Mouse (Mus musculus): ENCODE measurements around the gene Tor4a. TPM values are rescaled to one million over a fixed set of nuclear protein-coding genes. Genes with fewer than 3 reads are reported as not detected.
A peak's percentile ranks its signal among the peaks of the same experiment; 100 is the strongest.

Tor4a gene
- polyA plus RNA-seq, 1 experiment from 2014 or later, result 2.9 TPM

DNA sequence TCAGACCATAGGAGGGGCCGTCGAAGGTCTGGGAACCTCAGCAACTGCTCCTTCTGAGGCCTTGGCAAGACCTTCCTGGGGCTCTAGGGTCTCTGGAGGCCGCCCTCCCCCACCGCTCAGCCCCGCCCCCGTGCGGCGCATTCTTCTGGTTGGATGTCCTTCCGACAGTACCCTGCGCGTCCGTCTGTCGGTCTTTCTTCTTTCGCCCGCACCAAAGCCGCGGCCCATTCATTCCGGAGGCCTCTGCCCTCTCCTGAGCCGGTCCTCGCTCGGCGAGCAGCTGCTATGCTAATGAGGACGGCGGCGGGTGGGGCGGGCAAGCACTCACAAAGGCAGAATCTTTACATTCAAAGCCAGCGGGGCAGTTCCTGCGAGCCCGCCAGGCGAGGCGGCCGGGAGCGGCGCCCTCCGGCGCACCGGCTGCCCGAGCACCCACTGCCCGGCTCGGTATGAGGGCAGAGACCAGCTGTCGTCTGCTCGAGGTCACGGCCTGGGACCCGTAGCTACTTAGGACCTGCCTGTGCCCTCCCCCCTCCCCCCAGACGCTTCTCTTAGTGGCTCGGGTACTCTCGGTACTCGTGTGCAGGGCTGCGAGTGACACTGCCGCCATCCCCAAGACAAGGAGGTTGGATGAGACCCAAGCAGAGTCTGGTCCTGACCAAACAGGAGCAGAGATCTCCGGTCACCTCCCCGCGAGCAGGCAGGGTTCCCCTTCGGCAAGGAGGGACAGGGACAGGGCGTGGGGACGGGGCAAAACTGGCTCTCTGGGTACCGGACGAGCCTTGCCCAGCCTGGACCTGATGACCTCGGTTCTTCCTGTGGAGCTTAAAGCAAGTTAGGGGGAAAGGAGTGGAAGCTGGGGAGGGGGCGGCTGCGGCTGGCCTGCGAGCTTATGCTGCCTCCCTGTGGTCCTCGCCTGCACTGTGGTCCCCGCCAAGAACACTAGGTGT is 10.8 kb downstream of the Tor4a start:
- Histone ChIP-seq H3K27ac (peak overlapping the region; percentile 74), H3K9me3 (no peaks in the 10 kb centered on the region), H3K4me1 (replicated peaks) (peaks cover 15% of the 10 kb centered on the region), H3K4me3 (replicated peaks) (peak overlapping the region; percentile 49), H3K27me3 (peaks cover 53% of the 10 kb centered on the region), H3K9ac (replicated peaks) (peak overlapping the region; percentile 65), H3K4me2 (peak overlapping the region; percentile 91), H3K36me3 (no peaks in the 10 kb centered on the region)
- ATAC-seq (ENCODE audit: insufficient number of reproducible peaks, insufficient read depth, low FRiP score, low TSS enrichment, low read depth), result peak; percentile 80
- WGBS, result under 1% methylated on average over 64 of the region's 64 CpGs

DNA sequence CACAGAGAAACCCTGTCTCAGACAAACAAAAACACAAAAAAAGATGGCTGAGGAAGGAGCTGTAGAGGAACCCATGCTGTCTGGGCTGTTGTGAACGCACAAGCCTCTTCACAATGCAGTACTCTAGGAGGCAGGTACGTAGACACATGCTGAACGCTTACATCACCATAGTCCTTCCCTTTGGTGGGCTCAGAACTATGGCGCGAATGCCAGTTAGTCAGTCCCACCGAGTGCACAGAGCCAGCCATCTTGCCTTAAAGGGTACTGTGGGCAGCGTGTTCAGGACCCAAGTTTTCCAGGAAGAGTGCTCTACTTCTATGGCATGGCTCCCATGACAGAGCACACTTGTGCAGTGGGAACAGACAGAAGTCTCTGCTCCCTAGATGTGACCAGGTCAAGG is 12.2 kb downstream of the Tor4a start:
- Histone ChIP-seq H3K9me3 (no peaks in the 10 kb centered on the region), H3K36me3 (no peaks in the 10 kb centered on the region), H3K4me2 (no peak overlapping the region), H3K9ac (replicated peaks) (no peak overlapping the region), H3K27me3 (peaks cover 67% of the 10 kb centered on the region), H3K27ac (no peak overlapping the region), H3K4me1 (replicated peaks) (peaks cover 29% of the 10 kb centered on the region), H3K4me3 (replicated peaks) (no peak overlapping the region)
- WGBS, result 97% methylated on average over 7 of the region's 7 CpGs
- no peak for ATAC-seq (ENCODE audit: insufficient number of reproducible peaks, insufficient read depth, low FRiP score, low TSS enrichment, low read depth)

DNA sequence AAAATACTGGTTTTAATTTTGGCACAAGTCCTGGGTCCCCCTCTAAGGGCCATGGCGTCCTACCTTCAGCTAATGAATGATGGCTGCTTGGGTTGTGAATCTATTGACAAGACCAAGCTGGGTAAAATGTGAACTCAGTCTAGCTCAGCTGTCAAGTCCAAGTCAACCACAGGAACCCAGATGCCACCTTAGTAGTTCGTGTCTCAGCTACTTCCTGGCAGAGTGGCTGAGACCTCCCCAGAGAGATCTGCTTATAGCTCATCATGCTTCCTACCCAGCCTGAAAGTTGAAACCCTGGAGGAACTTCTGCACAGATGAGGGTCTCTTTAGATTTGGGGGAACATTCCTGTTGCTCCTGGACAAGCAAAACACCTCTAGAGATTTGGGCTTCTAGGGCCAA is 13.3 kb downstream of the Tor4a start:
- no peak overlapping the region for H3K27ac ChIP-seq
- peak overlapping the region; percentile 8; the same call in 1 of the 2 replicates for H3K4me2 ChIP-seq
- H3K36me3 ChIP-seq, result no peaks in the 10 kb centered on the region
- peaks cover 39% of the 10 kb centered on the region for H3K4me1 ChIP-seq (replicated peaks)
- H3K4me3 ChIP-seq (replicated peaks), result no peak overlapping the region
- H3K27me3 ChIP-seq, result peaks cover 73% of the 10 kb centered on the region
- H3K9me3 ChIP-seq, result no peaks in the 10 kb centered on the region
- 69% methylated on average over 2 of the region's 2 CpGs for WGBS
- H3K9ac ChIP-seq (replicated peaks), result no peak overlapping the region
- ATAC-seq (ENCODE audit: insufficient number of reproducible peaks, insufficient read depth, low FRiP score, low TSS enrichment, low read depth), result no peak

DNA sequence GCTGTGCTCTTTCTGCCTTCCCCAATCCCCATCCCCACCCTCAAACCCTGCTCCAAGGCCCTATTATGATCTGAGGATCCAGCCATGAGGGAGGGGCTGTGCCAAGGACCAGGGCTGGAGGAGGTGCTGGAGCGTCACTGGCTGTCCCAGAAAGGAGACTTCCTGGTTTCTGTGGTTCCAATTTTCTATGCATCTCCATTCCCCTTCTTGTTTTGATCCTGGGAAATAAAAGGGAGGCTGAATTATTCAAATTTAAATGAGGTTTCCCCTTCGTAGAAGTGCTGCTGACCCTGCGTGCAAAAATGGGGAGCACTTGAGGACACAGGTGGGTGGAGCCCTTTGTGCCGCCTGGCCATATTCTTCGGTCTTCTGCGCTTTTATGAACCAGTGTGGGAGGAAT is 14.0 kb downstream of the Tor4a start:
- H3K9ac ChIP-seq (replicated peaks), result no peak overlapping the region
- peaks cover 46% of the 10 kb centered on the region for H3K4me1 ChIP-seq (replicated peaks)
- WGBS, result 24% methylated on average over 6 of the region's 6 CpGs
- no peak for ATAC-seq (ENCODE audit: insufficient number of reproducible peaks, insufficient read depth, low FRiP score, low TSS enrichment, low read depth)
- H3K27me3 ChIP-seq, result peaks cover 78% of the 10 kb centered on the region
- no peaks in the 10 kb centered on the region for H3K36me3 ChIP-seq
- no peak overlapping the region for H3K27ac ChIP-seq
- H3K4me3 ChIP-seq (replicated peaks), result peak overlapping the region; percentile 9; the same call in 1 of the 2 replicates
- H3K4me2 ChIP-seq, result peak overlapping the region; percentile 86
- no peaks in the 10 kb centered on the region for H3K9me3 ChIP-seq

DNA sequence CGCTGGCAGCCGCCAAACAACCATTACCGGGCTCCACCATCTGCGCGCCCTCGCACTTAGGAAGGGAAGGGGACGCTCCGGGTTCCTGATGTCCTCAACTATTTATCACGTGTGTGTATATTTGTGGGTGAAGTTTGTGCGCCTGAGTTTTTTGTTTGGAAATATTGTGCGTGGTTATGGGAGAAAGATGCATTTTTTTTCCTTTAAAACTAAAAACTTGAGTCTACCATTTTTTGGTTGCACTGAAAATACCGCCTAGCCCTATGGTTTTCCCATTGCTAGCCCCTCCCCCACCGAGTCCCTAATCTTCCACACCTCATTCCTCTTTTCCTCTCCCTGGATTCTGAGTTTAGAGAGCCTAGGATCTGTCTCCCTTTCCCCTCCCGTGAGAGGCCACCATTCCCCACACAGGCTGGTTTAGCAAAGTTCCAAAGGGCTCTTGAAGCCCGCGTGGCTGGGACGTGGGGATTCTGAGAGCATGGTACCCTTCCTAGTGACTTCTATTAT is 14.7 kb downstream of the Tor4a start:
- Histone ChIP-seq H3K27ac (peak overlapping the region; percentile 67; the same call in 1 of the 2 replicates), H3K27me3 (peaks cover 81% of the 10 kb centered on the region), H3K4me1 (replicated peaks) (peaks cover 53% of the 10 kb centered on the region)

DNA sequence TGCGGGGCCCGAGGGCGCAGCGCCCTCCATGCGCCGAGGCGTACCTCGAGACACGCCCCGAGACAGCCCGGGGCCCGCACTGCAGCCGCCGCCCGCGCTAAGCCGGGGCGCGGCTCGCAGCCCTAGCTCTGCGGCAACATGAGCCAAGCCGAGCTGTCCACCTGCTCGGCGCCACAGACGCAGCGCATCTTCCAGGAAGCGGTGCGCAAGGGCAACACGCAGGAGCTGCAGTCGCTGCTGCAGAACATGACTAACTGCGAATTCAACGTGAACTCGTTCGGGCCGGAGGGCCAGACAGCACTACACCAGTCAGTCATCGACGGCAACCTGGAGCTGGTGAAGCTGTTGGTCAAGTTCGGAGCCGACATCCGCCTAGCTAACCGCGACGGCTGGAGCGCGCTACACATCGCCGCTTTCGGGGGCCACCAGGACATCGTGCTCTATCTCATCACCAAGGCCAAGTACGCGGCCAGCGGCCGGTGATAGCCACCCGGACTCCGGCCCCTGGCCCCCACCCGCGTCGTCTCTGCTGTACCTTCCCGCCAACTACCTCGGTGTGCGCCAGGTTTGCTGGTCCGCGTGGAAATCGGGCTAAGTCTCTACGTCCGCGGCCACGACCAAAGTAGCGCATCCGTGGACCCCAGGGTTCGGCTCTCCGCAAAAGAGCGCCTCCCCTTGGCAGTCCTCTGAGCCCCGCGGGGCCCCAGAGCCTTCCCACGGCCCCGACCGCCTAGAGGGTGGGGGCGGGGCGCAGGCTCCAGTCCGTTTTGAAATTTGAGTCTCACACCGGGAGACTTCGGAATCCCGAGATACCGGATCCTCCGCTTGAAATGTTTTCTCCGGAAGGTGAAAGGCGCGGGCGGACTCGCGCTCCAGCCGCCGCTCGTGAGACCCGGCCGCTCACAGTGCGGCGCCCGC is 15.5 kb downstream of the Tor4a start:
- Histone ChIP-seq H3K36me3 (no peaks in the 10 kb centered on the region), H3K27ac (peak overlapping the region; percentile 67; the same call in 1 of the 2 replicates), H3K4me3 (replicated peaks) (peak overlapping the region; percentile 58), H3K9me3 (no peaks in the 10 kb centered on the region), H3K9ac (replicated peaks) (peak overlapping the region; percentile 54), H3K4me1 (replicated peaks) (peaks cover 60% of the 10 kb centered on the region), H3K27me3 (peaks cover 76% of the 10 kb centered on the region), H3K4me2 (peak overlapping the region; percentile 86)
- WGBS, result under 1% methylated on average over 100 of the region's 100 CpGs
- ATAC-seq (ENCODE audit: insufficient number of reproducible peaks, insufficient read depth, low FRiP score, low TSS enrichment, low read depth), result peak; percentile 12; the same call in 1 of the 2 replicates

More for the DNA sequence above, 14.7 kb downstream of the Tor4a start:
- H3K4me3 ChIP-seq (replicated peaks), result peak overlapping the region; percentile 58
- 1% methylated on average over 17 of the region's 17 CpGs for WGBS
- ATAC-seq (ENCODE audit: insufficient number of reproducible peaks, insufficient read depth, low FRiP score, low TSS enrichment, low read depth), result no peak
- H3K9me3 ChIP-seq, result no peaks in the 10 kb centered on the region
- peak overlapping the region; percentile 54; the same call in 1 of the 2 replicates for H3K9ac ChIP-seq (replicated peaks)
- H3K4me2 ChIP-seq, result peak overlapping the region; percentile 86
- H3K36me3 ChIP-seq, result no peaks in the 10 kb centered on the region

DNA sequence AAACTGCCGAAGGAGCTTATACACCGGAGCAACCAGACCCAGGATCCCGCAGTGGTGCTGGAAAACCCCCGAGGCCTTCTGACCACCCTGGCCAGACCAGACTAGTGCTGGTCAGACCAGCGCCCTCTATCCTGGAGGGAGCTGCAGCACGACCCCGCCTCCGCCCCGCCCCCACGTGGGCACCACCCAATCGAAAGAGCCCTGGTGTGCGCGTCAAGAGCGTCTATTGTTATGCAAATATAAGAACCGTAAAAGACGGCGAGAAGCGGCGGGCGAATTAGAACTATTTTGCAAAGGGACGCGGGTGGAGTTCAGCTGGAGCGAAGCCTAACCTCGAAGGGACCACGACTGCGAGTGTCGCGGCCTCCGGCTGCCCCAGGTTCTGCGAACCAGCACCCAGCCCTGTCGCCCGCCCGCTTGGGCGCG is 16.2 kb downstream of the Tor4a start, which contains the start of gene Nrarp:
TSS of gene Nrarp (plus strand) at position 281 of the 426 bp plus-strand sequence.
- Histone ChIP-seq H3K9ac (replicated peaks) (peak within 1 kb of the TSS; percentile 54), H3K27ac (peak within 1 kb of the TSS; percentile 67), H3K4me2 (peak within 1 kb of the TSS; percentile 86), H3K36me3 (no peaks in the 10 kb centered on the region), H3K4me3 (replicated peaks) (peak within 1 kb of the TSS; percentile 58), H3K27me3 (peaks cover 76% of the 10 kb centered on the region), H3K4me1 (replicated peaks) (peaks cover 67% of the 10 kb centered on the region), H3K9me3 (no peaks in the 10 kb centered on the region)
- ATAC-seq (ENCODE audit: insufficient number of reproducible peaks, insufficient read depth, low FRiP score, low TSS enrichment, low read depth), result peak; percentile 68; the same call in 1 of the 2 replicates
- under 1% methylated on average over 35 of the region's 35 CpGs for WGBS

DNA sequence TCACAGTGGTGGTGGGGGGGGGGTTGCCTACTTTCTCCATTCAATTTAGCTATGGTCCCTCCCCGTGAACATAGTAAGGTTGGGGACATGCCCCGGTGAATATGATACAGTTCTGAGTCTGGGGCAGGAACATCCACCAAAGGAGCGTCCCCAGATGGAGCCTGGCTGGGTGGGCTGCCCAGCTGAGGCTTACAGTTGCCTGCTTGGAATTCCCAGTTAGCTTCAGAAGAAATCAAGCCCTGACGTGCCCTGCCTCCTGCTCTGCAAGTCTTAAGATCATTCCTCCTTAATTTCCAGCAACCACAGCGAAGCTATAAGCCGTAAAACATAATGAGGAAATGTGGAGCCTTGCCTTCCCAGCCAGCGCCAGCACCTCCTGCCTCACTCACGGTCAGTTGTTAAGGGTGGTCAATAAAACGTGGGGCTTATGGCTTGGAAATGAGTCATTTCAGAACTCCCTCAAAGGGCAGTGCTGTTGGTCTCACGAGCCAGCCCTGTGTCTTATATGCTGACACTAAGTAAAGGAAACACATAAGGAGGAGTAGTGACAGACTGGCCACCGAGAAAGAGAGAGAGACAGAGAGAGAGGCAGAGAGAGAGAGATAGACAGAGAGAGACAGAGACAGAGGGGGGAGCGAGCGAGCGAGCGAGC is 17.0 kb downstream of the Tor4a start:
- H3K27me3 ChIP-seq, result peaks cover 68% of the 10 kb centered on the region
- peak overlapping the region; percentile 57 for H3K27ac ChIP-seq
- no peaks in the 10 kb centered on the region for H3K36me3 ChIP-seq
- peak overlapping the region; percentile 86 for H3K4me2 ChIP-seq
- H3K9me3 ChIP-seq, result no peaks in the 10 kb centered on the region
- H3K4me3 ChIP-seq (replicated peaks), result peak overlapping the region; percentile 58
- 14% methylated on average over 15 of the region's 15 CpGs for WGBS
- ATAC-seq (ENCODE audit: insufficient number of reproducible peaks, insufficient read depth, low FRiP score, low TSS enrichment, low read depth), result 0 out of 2 replicates have a peak, but pooled peaks have one; percentile 0
- peak overlapping the region; percentile 27; the same call in 1 of the 2 replicates for H3K9ac ChIP-seq (replicated peaks)
- H3K4me1 ChIP-seq (replicated peaks), result peaks cover 65% of the 10 kb centered on the region

DNA sequence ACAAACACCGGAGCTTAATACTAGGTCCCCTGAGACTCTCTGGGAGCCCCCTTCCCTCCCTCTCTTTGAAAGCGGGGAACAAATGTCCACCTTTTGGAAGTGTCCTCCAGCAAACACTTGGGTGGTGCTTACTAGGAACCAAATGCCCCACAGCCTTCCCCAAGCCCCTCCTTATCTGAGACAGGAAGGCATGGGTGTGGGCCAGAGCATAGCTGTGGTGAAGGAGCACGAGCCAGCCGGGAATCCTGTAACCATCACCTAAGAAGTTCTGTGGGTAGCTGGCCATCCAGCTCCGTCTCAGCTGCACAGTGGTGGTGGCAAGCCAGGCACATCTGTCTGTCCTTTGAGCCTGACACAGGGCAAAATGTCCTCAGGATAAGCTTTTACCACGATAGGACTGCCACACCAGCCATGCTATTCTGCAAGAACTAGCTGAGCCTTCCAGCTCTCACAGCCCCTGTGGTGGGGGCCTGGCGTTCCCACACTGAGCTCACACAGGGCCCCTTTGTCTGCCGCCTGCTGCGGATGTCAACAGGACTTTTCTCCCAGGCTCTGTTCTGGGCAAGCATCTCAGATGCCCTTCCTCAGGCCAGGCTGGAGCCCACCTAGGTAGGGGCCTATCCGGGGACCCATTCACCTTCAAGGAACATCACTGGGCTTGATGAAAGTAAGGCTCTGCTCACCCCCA is 18.3 kb downstream of the Tor4a start:
- no peaks in the 10 kb centered on the region for H3K9me3 ChIP-seq
- no peak overlapping the region for H3K9ac ChIP-seq (replicated peaks)
- H3K27me3 ChIP-seq, result peaks cover 55% of the 10 kb centered on the region
- WGBS, result 23% methylated on average over 10 of the region's 10 CpGs
- H3K36me3 ChIP-seq, result no peaks in the 10 kb centered on the region
- no peak for ATAC-seq (ENCODE audit: insufficient number of reproducible peaks, insufficient read depth, low FRiP score, low TSS enrichment, low read depth)
- H3K4me2 ChIP-seq, result peak overlapping the region; percentile 35
- H3K27ac ChIP-seq, result peak overlapping the region; percentile 64
- H3K4me1 ChIP-seq (replicated peaks), result peaks cover 65% of the 10 kb centered on the region
- H3K4me3 ChIP-seq (replicated peaks), result no peak overlapping the region

DNA sequence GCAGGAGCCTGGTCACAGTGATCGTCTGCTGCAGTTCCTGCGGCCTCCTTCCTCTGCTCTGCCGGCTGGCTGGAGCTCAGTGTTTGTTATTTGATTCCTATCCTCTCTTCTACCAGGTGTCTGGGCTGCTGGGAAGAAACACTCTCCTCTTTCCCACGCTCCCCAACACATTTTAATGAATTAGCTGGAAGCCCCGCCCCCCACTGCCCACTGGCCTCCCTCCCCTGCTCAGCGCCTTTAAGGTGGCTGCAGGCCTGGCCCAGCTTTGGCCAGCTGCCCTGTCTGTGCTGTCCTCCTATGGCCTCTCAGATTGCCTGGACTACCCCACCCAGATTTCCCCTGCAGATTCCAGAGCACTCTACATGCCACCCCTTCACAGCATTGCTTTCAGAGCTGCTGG is 19.0 kb downstream of the Tor4a start:
- under 1% methylated on average over 6 of the region's 6 CpGs for WGBS
- 0 out of 2 replicates have a peak overlapping the region, but pooled peaks have one; percentile 2 for H3K4me3 ChIP-seq (replicated peaks)
- H3K9ac ChIP-seq (replicated peaks), result peak overlapping the region; percentile 8; the same call in 1 of the 2 replicates
- H3K9me3 ChIP-seq, result no peaks in the 10 kb centered on the region
- H3K4me1 ChIP-seq (replicated peaks), result peaks cover 65% of the 10 kb centered on the region
- H3K27me3 ChIP-seq, result peaks cover 49% of the 10 kb centered on the region
- H3K27ac ChIP-seq, result peak overlapping the region; percentile 64
- peak overlapping the region; percentile 35 for H3K4me2 ChIP-seq
- H3K36me3 ChIP-seq, result no peaks in the 10 kb centered on the region
- ATAC-seq (ENCODE audit: insufficient number of reproducible peaks, insufficient read depth, low FRiP score, low TSS enrichment, low read depth), result no peak

All from limb, embryonic 12.5 days (tissue).